Mouse (Mus musculus) frontal cortex, postnatal 14 days (tissue): Measurements from ENCODE around the gene Mettl26.

ENCODE experiments used
- DNase-seq, 2 experiments: peaks; one replicate each; pipeline ENCODE4 v3.0.0; 2022; ENCODE audit warnings: low spot score in 2 of 2

Gene Mettl26

DNA sequence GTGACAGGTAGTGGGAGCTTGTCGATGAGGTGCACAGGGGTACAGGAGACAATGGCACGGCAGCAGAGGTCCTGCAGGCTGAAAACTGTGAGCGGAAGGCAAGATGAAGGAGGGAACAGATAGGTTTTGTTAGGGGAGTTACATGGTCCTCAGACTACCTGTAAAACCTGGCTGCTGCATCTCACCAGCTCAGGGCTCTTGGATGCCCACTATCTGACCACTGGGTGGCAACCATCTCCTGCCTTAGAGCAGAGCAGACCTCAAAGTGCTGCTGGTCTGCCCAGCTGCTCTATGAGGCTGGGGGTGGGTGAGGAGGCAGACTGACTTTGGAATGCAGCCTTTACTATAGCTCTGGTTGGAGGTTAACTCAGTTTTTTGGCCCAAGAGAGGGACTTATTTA lies 8.9 kb downstream of the Mettl26 start:
- no peak for DNase-seq

DNA sequence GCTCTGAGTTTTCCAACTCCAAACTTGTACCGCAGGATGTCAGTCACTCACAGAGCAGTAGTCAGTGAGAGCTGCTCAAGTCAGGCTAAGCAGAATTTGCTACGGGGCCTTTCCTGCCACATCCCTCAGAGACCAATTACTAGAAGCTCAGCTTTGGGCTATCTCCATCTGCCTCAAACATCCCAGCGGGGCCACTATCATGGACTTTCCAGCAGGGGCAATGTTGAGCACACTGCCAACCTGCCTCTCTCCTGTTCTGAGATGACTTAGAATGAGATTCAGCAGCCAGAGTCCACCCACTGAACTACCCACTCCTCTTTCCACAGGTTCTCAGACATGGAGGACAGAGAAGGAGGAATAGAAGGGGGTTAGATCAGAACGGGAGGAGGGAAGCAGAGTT lies 10.8 kb downstream of the Mettl26 start:
- no peak for DNase-seq

DNA sequence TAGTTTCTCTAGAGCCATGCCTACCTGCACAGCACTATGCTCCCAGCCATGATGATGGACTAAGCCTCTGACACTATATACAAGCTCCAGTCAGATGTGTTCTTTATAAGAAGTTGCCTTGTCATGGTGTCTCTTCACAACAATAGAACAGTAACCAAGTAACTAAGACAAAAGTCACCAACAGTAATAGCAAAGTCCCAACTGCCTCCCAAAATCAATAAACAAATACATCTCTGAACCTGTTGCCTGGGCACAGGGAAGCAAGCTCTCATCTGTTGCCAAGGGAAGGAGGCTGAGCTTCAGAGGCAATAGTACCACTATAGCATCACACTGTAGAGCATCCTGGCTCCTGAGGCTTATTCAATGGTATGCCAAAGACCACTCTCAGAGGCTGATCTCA lies 11.9 kb downstream of the Mettl26 start:
- DNase-seq = no peak

DNA sequence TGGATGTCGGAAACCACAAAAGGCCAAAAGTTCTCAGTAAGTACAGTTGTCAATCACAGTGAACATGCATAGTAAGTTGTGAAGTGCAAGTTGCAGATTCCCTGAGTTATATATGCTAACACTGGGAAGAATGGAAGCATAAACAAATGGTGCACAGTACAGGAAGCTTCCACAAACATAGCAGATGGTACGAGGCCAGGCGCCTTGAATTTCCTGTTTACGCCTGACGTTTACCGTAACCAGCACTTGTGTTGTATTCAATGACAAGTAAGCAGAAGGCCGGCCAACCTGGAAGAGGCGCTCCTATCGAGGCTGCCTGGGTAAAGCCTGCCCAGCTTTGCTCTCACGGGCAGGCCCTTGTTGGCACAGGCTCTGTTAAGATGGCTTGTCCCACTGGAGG lies 12.6 kb downstream of the Mettl26 start:
- no peak for DNase-seq

DNA sequence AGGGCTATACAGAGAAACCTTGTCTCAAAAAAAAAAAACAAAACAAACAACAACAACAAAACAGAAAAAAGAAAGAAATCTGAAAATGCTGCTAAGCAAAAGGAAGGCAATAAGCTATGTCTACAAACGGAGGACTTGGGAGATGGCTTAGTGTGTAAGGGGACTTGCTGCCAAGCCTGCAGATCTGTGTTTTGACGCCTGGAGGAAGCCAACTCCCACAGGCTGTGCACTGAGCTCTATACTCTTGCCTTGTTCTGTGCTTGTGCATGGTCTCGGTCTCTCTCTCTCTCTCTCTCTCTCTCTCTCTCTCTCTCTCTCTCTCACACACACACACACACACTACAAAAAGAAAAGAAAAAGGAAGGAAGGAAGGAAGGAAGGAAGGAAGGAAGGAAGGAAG lies 14.0 kb downstream of the Mettl26 start:
- DNase-seq = no peak

DNA sequence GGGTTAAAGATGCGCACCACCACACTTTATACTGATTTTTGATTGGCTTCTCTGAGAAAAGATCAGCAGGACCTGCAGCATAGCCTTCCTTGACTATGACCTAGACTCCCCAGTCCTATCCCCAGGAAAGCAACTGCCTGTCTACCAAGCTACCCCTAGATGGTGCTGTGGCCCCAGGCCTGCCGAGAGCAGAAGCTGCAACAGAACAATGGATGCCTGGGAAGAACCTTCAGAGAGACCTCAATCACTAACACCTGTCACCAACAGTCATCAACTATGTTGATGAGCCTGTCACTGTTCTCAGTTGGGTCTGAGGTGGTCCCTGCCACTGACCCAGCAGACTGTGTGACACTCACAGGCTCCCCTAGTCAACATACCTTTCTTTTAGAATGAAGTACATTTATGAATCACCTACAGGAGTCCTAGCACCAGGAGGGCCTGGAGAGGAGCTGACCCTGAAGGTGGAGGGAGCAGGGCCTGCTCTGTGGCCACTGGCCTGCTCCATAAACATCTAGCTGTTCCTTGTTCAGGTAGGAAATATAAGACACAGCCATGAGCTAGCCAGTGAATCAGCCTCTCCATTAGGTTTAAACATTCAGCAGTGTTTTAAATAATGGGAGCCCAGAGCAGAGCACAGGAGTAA lies 19.2 kb downstream of the Mettl26 start:
- DNase-seq = no peak

DNA sequence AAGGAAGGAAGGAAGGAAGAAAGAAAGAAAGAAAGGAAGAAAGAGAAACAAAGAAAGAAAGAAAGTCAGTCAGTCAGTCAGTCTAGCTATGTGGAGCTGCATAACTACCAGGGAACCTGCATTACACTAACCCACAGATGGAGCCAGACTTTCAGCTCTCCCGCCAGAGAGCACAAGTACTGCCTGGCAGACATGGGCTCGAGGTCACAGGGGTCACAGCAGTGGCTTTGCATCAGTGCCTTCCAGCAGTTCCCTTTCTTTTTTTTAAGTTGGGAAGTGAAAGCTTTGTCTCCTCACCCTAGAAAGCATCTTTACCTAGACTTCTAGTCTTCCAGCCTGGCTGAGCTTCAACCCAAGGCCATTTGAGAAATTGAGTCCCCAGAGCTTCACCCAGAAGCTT lies 20.5 kb downstream of the Mettl26 start:
- no peak for DNase-seq

DNA sequence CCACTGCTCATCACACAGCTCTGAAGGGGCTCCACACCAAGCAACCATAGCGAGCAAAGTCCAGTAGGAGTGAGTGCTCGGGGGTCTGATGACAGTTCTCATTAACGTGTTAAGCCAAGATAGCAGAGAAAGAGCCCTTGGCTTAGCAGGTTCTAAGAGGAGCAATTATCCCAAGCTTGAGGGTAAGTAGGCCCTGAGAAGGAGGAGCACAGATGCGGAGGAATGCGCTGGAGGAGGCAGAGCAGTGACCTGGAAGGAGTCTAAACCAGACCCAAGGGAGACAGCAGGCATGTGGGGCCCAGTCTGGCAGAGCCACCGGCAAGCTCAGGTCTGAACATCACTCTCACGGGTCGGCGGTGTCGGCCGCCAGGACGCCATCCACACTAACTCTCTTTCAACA lies 21.0 kb downstream of the Mettl26 start:
- no peak for DNase-seq

DNA sequence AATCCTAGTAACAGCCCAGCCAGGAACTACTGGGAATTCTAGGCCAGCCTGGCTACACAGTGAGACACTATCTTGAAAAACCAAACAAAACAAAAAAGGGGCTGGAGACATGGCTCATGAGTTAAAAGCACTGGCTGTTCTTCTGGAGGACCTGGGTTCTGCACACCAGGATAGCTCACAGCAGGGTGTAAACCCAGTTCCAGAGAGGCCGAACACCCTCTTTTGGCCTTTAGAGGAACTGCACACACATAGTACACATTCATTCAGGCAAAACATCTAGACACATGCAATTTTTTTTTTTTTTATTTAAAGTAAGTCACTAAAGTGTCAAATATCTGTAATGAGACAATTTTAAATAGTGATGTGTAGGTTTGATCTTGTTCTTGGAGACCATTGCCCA lies 25.3 kb downstream of the Mettl26 start:
- DNase-seq = no peak

DNA sequence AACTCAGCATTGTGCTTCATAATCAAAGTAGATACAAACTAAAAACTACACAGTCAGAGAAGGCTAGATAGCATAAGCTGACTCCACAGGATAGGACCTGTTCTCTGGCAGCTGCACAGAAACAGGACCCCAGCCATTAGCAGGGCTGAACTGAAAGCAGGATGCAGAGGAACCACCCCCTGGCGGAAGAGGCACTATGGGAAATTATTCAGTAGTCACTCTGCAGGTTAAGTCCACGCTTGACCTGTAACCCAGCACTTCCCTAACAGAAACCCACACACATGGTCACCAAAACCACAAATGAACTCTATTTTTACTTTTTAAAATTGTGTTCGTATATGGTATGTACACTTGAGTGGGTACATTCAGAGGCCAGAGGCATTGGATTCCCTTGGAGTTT lies 28.2 kb downstream of the Mettl26 start:
- no peak for DNase-seq

DNA sequence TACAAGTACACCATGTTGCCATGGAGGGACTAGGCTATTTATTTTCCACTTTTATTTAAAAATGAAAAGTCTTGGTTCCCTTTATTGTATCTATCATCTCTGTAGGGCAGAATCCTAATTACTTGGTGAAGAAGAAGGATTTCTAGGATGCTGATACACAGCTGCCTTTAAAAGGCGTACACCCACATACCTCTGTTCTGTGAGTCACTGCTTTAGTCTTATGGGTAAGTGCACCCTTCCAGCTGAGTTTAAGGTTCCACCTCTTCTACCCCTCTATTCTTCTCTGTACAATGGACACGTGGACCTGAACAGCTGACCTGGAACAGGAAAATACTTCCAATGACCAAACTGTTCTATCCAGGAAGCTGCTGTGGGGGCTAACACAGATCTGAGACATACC lies 32.8 kb downstream of the Mettl26 start:
- no peak for DNase-seq

DNA sequence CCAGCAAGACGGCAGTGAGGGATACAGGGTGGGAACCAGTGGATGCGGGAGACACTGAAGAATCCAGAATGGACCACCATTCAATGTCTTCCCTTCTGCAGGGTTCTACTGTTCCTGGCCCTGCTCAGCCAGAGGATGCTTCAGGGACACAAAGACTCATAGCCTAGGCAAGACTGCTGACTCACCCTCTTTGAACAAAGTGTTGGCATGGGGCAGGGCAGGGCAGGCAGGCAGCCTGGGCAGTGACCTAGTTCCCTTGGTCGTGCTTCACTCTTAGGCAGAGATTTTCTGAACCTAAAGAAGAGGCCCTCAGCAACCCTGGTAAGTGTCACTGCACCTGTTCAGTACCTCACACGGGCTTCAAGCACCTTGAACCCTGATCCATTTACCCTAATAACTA lies 36.9 kb downstream of the Mettl26 start:
- no peak for DNase-seq

DNA sequence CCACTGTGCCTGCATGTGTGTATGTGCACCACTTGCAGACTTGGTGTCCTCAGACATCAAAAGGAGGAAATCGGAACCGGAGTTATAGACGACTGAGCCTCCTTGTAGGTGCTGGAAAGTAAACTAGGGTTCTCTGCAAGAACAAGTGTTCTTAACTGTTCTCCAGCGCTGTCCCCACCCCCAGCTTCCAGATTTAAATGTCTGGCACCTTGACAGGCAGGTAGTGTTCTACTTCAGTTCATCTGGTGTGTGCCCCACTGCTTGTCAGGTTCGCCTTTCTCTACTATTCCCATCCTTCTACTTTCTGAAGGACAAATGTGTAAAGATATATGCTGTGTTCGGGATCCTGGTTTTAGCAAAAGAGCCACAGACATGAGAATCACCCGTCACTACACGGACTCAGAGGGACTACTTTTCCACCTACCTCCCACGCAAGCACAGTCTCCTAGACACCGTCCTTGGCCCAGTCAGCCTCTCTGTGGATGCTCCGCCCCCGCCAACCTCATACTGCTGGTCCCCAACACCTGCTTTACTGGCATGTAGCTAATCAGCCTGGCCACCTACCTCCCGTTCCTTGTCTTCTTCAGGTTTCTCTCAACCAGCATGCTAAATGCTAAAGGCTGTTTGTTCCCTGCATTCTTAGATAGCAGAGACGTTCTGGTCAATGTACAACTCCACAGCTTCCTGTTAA lies 38.5 kb downstream of the Mettl26 start:
- peak; percentile 38 to 41 for DNase-seq

DNA sequence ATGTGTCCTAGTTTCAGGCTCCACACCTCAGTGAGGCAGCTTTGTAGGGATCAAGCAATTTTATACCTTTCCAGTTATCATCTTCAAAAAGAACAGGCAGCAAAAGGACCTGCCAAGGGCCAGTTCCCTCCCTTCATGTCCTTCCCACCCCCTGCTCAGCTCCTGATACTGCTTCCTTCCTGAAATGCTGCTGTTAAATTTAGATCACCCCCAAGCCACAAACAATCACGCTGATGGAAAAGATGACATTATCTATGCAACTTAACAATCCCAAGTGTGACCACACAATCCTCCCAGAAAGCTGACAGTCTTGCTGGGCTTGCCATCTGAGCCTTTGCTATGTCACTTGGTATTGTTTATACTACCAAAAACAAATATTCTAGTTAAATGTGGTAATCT lies 39.0 kb downstream of the Mettl26 start:
- no peak for DNase-seq

DNA sequence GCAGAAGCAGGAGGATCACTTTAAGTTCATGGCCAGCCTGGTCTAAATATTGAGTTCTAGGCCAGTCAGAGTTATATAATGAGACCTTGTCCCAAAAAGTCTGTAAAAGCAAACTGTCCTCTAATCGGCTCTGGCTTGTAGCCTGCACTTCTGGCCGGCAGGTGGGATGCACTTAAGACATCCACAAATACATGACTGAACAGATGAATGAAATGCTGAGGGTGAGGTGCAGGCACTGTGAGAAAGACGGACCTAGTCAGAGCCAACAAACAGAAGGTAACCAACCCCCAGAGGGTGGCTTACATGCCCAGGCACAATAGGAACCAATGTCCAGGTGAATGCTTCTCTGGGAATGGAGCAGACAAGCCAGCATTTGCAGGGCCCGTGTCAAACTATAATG lies 39.4 kb downstream of the Mettl26 start:
- DNase-seq = no peak

DNA sequence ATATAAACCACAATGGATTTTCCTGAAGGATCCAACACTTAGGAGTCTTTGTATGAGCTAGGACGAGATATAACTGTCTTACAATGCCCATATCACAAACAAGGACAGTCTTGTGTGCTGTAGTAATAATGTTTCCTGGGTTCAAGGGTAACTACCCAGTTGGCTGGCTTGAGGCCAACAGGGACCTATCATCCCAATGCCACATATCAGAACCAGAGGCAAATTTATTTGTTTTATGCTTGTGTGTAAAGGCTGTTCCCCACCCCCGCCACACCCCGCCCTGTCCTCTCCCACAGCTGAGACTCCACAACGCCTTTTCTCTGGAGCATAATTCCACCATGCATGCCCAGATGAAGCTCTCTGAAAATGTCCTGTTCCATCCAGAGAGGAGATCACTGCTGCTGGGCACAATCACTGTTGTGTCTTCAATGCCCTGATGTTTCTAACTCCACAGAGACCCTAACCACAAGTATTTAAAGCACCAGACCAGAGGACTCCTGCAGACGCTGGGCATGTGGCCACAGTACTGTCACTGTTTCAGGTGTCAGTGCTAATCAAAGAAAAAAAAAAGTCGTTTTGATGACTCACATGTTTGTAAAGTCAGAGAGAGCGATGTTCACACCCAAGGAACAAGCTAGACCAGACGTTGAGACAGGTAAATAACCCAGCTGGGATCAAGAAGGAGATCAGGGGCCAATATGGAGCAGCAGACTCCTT lies 42.2 kb downstream of the Mettl26 start:
- no peak for DNase-seq

DNA sequence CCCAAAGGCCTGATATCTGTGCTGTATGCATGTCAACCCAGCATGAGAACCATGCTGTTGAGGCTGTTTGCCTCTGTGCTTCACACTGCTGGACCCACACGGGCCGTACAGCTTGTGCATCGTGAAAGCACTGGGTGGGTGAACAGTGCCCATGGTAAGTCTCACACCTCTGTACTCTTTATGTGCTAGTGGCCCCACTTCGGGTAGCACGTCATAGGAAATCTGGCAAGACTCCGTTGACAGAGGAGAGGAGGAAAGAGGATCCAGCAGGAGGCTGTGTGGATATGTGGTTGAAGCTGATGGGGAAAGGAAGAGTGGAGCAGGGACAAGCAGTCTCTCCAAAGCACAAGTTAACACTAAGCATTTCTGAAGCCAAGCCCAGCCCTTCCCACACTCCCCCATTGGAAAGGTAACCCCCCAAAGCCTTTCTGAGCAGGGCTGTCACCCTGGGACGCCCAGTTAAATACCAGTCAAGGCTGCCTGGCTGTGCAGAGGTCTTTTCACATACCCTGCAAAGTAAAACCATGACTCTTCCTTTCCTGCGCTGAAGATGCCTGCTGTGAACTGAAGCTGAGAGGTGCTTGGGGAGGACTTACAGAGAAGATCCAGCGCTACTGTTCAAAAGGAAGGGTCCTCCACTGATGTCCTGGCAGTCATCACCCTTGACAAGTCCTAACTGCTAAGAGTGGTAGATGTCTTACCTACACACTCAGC lies 43.3 kb downstream of the Mettl26 start:
- no peak for DNase-seq

DNA sequence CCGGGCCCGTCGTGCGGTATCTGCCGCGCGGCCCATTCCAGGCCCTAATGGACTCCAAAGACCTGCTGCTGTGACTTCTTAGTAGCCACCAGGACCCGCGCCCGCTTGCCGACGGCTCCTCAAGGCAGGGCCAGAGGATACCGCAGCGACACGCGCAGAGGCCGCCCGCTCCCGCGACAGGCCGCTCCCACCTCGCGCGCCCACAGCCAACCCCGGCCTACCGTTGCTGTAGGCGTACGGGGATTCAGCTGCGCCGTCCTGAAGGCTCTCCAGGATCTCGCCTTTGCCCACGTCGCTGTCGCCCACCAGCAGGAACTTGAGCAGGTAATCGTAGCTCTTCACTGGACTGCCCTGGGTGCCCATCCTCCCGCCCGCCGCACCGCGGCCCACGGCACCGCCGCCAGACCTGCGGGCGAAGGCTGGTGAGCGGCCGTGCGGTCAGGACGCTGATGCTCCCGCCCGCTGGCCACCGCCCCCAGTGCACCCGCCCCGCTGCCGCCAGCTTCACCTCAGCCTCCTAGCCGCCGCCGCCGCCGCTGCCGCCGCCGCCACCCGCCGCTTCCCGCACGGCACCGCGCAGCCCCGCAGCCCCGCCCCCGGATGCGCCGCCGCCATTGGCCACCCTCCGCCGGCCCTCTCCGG lies 44.4 kb downstream of the Mettl26 start, which contains the start of gene Rab40c:
TSS of gene Rab40c (minus strand) at position 584 of the 642 bp plus-strand sequence.
- peak in 1 of 2 experiments; percentile 42 for DNase-seq

DNA sequence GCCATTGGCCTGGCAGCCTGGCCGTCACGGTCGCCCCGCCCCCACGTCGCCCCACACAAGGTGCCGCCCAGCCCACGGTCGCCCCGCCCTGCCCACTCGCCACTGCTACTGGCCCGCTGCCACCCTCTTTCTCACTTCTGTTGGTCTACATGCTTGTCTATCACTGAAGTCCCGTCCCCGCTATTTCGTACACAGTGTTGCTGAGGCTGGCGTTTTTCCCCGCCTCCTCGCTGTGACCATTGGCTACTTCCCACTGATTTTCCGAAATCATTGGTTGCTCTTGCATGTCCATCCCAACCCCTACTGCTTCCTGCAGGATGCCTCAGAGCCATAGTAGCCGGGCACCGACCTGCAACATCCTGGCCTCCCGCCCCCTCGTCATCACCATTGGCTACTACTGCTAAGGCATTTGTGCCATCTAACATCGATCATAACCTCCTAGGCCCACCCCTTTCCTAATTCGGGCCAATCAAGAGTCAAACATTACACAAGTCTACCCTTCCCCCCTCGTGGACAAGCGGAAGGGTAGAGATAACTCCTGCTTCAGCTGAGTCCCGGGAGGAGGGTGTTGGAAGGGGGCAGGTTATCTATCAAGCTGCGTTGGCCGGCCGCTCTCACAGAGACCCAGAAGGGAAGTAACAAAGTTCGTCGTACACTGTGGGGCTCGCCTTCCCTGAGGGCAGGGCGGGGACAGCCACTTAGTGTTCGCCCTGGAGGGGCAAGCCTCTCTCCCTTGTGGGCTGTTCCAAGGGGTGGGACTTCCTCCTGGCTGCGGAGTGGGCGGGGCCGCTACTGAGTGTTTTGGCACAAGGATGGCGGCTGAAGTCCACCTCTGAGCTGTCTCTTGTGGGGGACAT lies 45.1 kb downstream of the Mettl26 start:
- DNase-seq = peak; percentile 100

DNA sequence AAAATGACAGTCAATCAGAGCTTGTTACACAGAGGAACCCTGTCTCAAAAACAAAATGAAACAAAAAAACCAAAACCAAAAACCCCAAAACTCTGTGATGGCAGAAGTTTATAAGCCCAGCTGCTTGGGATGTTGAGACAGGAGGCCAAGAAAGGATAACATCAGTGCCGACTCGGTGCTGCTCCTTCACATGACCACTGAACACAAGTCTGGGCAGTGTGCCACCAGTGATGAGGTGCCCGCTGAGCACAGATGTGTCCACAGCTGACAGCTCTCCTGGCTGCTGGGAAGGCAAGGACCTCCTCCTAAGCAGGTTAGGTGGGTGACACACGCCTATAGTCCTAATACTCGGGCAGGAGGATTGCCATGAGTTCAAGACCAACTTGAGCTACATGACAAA lies 47.2 kb downstream of the Mettl26 start:
- DNase-seq = no peak

DNA sequence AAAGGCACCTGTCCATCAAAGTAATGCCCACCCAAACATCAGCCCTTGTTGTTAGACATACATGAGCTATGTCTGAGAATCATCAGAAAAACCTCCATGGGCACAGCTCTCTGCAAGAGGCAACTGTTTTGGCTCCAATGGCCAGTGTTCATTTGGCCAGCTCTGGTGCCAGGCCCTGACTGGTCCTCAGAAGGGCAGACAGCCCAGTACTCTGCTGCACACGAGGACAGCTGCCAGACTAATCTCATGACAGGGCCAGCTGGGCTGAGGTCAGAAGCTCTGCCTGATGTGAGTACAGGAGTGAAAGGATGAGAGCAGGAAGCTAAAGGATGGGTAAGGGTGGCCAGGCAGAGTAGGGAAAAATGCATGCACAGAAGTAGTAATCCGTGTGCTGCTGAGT lies 50.5 kb downstream of the Mettl26 start:
- no peak for DNase-seq
